Mouse (Mus musculus) small intestine, adult 2 months (tissue): ENCODE results near the gene Clk3. TPM values are rescaled to one million over a fixed set of nuclear protein-coding genes. Genes with fewer than 3 reads are reported as not detected.

Source experiments
- H3K27ac ChIP-seq: fragments of 200-500 bp; 2 replicates; pipeline ENCODE4 v1.5.1; 2012; ENCODE audit warnings: low read depth, low read length, control low read depth, inconsistent platforms; ENCODE audit not compliant: insufficient read depth
- H3K27me3 ChIP-seq: fragments of 200-500 bp; 2 replicates; pipeline ENCODE4 v1.6.1; 2012; ENCODE audit warnings: mild to moderate bottlenecking, moderate library complexity, low read length, inconsistent platforms; ENCODE audit not compliant: control insufficient read depth, insufficient read depth
- H3K36me3 ChIP-seq: fragments of 200-500 bp; 2 replicates; pipeline ENCODE4 v1.6.1; 2012; ENCODE audit warnings: mild to moderate bottlenecking, low read length, control low read depth, inconsistent platforms; ENCODE audit not compliant: control insufficient read depth, insufficient read depth
- H3K4me1 ChIP-seq: fragments of 200-500 bp; 2 replicates; pipeline ENCODE4 v1.6.1; 2012; ENCODE audit warnings: low read length, inconsistent platforms, mixed read lengths; ENCODE audit not compliant: control insufficient read depth, insufficient read depth, insufficient read length
- H3K4me3 ChIP-seq: fragments of 200-500 bp; 2 replicates; pipeline ENCODE4 v1.5.1; 2012; ENCODE audit warnings: low read depth, mild to moderate bottlenecking, control low read depth, inconsistent platforms, low read length, moderate library complexity
- CTCF ChIP-seq: fragments of 200-500 bp; IDR thresholded peaks from 2 replicates; pipeline ENCODE4 v1.5.1; 2012; ENCODE audit warnings: low read depth, mild to moderate bottlenecking, control low read depth, inconsistent platforms, low read length, moderate library complexity, mixed read lengths; ENCODE audit not compliant: insufficient replicate concordance, insufficient read length; ENCODE audit errors: extremely low read depth
- POLR2A ChIP-seq: fragments of 200-500 bp; IDR thresholded peaks from 2 replicates; pipeline ENCODE4 v1.6.1; 2012; ENCODE audit warnings: low read depth, mild to moderate bottlenecking, control low read depth, inconsistent platforms, low read length, moderate library complexity
- WGBS: fragments of 180-500 bp; shearing (Covaris S2); methylation state at CpG from one replicate; pipeline ENCODE4 v1.1.7; 2018; 5-methylcytosine and 5-hydroxymethylcytosine counted together
- polyA plus RNA-seq: library from polyadenylated mRNA; depleted of rRNA; stranded (reverse); fragments of >200 nt; gene quantifications from 2 replicates; pipeline ENCODE4 v1.2.3, GENCODE M21; 2012

Clk3 gene
- polyA plus RNA-seq, 1 experiment = 66.1 TPM

DNA sequence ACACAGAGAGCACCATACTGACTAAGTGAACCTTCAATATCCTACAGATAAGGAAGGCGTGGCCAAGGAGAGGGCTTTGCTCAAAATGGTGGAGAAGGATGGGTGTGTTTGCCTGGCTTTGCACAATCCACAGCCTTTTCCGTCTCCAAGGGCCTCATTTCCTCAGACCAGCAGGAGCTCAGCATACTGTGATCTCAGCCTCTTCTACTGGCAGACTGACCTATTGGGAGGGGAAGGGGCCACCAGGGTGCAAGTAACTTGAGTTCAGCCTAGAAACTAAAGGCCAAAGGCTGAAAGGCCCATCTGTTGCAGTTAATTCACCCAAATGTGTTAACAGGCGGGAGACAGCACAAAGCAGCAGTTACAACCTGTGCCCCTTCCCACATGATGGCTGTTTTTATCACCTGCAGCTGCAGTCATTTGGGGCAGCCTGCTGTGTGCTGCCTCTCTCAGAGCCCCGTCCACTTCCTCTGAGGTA is 41.6 kb upstream of the Clk3 start:
- Histone ChIP-seq H3K27me3 (no peaks in the 10 kb centered on the region), H3K4me3 (no peak overlapping the region), H3K4me1 (no peaks in the 10 kb centered on the region), H3K36me3 (peaks cover 12% of the 10 kb centered on the region), H3K27ac (no peak overlapping the region)
- TF ChIP-seq POLR2A = no peak
- 90% methylated on average over 4 of the region's 4 CpGs for WGBS

DNA sequence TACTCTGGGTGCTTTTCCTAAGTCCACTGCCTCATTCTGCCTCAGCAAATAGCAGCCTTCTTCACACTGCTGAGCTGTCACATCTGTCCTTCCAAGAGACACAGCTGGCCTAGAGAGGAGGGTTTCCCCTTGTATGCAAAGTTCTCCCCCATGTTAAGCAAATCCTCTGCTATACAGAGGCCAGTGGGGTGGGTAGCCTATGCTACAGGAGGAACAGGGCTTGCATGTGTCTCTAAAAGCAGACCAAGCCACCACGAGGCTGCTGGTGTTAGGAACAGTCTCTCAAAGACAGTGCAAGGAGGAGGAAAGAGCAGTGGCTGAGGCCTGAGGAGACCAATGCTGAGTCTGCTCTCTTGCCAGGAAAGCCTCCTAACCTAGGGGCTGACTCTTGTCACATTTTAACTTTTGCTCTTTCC is 40.4 kb upstream of the Clk3 start:
- 56% methylated on average over 1 of the region's 1 CpGs for WGBS
- Histone ChIP-seq H3K4me1 (no peaks in the 10 kb centered on the region), H3K4me3 (no peak overlapping the region), H3K27ac (no peak overlapping the region), H3K36me3 (peaks cover 16% of the 10 kb centered on the region), H3K27me3 (no peaks in the 10 kb centered on the region)
- TF ChIP-seq POLR2A (no peak), CTCF (no peak)

DNA sequence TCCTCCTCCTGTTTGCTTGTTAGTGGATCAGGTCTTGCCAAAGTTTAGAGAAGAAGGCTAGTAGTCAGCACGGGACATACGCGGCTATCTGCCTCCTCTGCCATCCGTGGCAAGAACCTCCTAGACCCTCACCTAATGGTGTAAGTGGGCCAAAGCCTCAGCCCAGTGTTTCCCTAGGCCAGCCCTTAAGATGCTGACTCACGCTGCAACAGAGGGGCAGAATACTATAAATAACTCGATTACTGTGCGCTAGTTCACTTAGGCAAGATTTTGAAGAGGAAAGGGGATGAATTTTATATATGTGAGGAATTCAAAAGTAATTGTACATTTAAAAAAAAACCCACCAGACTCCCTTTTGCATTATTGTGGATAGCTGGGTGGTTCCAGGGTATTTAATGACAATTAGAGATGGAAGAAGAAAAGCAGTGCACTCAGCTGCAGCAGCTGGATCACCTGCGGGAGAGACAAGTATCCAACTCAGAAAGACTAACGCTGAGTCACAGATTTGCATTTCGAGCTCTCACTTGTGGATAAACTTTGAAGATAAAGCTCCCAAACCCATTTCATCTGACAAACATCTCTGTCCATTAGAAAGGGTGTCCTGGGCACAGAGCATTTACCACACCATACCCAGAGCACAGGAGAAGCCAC is 39.6 kb upstream of the Clk3 start:
- H3K4me3 ChIP-seq = no peak overlapping the region
- H3K4me1 ChIP-seq = peaks cover 4% of the 10 kb centered on the region; the same call in 1 of the 2 replicates
- no peak for TF ChIP-seq POLR2A
- TF ChIP-seq CTCF = no peak
- H3K36me3 ChIP-seq = peaks cover 15% of the 10 kb centered on the region
- H3K27ac ChIP-seq = no peak overlapping the region
- WGBS = 80% methylated on average over 10 of the region's 10 CpGs
- H3K27me3 ChIP-seq = no peaks in the 10 kb centered on the region

DNA sequence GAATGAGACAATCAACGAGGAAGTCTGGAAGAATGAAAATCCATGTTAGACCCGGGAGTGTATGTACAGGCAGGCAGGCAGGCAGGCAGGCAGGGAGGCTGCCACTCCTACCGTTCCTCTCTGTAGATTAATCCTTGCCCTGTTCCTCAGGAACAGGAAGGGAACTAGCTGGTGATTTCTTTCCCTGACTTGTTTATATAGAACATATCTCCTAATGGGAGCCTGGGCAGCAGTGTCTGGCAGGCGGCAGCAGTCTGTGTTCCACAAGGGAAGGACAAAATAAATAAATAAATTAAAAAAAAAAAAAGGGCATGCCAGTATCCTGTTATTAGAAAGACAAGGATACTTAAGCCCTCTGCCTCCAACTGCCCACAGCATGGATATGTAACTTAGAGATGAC is 38.2 kb upstream of the Clk3 start:
- H3K27ac ChIP-seq = no peak overlapping the region
- 29% methylated on average over 4 of the region's 4 CpGs for WGBS
- H3K4me3 ChIP-seq = no peak overlapping the region
- TF ChIP-seq POLR2A (no peak), CTCF (no peak)
- H3K4me1 ChIP-seq = peaks cover 5% of the 10 kb centered on the region; the same call in 1 of the 2 replicates
- H3K36me3 ChIP-seq = peaks cover 12% of the 10 kb centered on the region
- H3K27me3 ChIP-seq = no peaks in the 10 kb centered on the region

DNA sequence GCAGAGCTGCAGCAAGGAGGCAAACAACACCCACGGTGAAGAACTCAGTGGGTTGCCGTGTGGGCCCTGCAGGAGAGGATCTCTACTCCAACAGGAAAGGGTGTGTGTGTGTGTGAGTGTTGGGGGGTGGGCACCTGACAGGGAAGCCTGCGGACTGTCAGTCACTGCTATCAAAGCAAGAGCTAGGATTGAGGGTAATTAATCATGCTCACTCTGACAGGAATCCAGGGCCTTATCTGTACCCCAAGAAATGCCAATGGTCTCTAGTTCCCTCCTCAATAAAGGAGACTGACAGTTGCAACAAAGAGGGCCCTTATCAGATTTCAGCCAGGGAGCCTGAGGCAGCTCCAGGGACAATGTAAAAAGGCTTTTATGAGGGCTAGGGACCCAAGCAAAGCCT is 37.4 kb upstream of the Clk3 start:
- Histone ChIP-seq H3K27me3 (no peaks in the 10 kb centered on the region), H3K4me1 (peaks cover 5% of the 10 kb centered on the region; the same call in 1 of the 2 replicates), H3K36me3 (peaks cover 12% of the 10 kb centered on the region; the same call in 1 of the 2 replicates), H3K27ac (no peak overlapping the region), H3K4me3 (no peak overlapping the region)
- WGBS = 48% methylated on average over 3 of the region's 3 CpGs
- no peak for TF ChIP-seq POLR2A
- no peak for TF ChIP-seq CTCF

DNA sequence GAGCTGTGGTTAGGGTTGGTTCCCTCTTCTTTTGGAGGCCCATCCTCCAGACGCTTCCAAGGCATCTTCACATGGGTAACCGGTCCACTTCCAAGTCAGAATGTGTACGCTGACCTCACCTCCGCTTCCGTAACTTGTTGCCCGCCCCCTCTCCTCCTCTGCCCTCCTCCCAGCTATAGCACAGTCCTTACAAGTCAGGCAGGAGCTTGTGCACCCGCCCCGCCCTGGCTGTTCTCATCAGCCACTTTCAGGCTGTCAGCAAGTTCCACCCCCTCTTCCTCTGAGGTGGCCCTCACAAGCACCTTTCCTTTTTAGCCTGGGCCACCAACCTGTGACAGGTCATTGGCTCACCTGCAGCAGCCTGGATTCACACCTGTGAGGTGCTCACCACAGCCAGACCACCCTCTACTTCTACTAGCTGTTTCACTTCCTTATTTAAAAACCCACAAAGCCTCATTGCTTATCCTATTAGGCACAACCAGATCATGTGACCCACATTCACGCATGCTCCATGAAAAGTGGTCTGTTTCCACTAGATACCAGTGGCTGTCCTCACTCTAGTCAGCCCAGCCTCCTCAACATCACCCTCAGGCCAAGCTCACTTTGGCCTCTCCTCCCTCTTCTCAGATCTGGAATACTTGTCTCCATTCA is 34.8 kb upstream of the Clk3 start:
- 91% methylated on average over 9 of the region's 9 CpGs for WGBS
- Histone ChIP-seq H3K36me3 (peaks cover 35% of the 10 kb centered on the region), H3K4me3 (no peak overlapping the region), H3K27me3 (no peaks in the 10 kb centered on the region), H3K27ac (no peak overlapping the region), H3K4me1 (peaks cover 5% of the 10 kb centered on the region; the same call in 1 of the 2 replicates)
- no peak for TF ChIP-seq POLR2A
- no peak for TF ChIP-seq CTCF

DNA sequence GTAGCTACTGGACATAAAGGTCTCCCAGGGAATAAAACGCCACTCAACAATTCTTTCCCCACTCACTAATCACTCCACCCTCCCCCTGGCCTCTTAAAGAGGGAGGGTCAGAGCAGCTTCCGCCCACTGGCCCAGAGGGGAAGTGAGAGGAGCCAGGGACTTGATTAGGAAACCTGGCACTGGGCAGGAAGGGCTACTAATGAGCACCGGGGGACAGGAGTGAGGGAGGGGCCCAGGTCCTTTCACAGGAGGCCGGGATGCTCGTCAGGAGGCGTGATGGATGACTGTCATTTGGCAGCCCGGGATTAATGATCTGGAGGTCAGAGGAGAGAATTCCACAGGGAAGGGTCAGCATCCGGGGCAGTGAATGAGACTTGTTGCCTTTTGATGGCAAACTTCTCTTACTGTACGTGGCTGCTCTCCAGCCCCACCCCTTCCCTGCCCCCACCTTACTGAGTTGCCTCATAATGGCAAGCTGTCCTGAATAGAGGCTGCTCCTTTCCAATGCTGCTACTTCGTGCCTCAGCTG is 33.1 kb upstream of the Clk3 start:
- Histone ChIP-seq H3K27ac (no peak overlapping the region), H3K4me3 (no peak overlapping the region), H3K4me1 (peaks cover 5% of the 10 kb centered on the region; the same call in 1 of the 2 replicates), H3K27me3 (no peaks in the 10 kb centered on the region), H3K36me3 (peaks cover 44% of the 10 kb centered on the region)
- 69% methylated on average over 10 of the region's 10 CpGs for WGBS
- TF ChIP-seq POLR2A (no peak), CTCF (no peak)
